Mouse (Mus musculus) lung, postnatal 25 days (tissue): ENCODE data around the gene Cpne8.
"Not testable (repeated sequence)": the region's sequence is repeated elsewhere in the genome, so short reads cannot be mapped to it uniquely, and the experiment has no call there.

ENCODE experiments used
- DNase-seq: peaks from one replicate; pipeline ENCODE4 v3.0.0; 2022; ENCODE audit warnings: low spot score

Gene Cpne8

GRCm38 (mm10) chr15:90490186-90490585, 189.0 kb downstream of the Cpne8 start:
- DNase-seq: no peak

GRCm38 (mm10) chr15:90470561-90470960, 208.7 kb downstream of the Cpne8 start:
- not testable (repeated sequence) for DNase-seq

GRCm38 (mm10) chr15:90463281-90463680, 216.0 kb downstream of the Cpne8 start:
- DNase-seq: no peak

DNA sequence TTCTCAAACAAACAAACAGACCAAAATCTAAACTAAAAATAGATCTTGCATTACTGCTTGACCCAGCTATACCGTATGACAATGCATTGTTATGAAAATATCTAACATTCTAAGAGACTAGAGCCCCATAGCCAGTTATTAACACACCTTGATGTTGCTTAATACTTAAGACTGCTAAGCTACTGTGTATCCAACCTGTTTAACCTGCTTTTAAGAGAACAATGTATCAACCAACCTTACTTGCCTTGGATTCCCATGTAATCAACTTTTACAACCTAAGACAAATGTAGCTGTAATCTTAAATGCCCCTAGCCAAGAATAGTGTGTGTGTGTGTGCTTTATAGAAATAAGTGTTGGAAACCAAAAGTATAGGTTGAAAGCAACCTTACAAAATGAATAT, 233.2 kb downstream of the Cpne8 start:
- DNase-seq: no peak
